Mouse (Mus musculus): ENCODE measurements at regions not wholly inside any gene's neighbourhood (a gene's known extent, or its start where the extent isn't known, plus 50 kb on each side); places are given as distances from the start of the nearest gene placed in this dataset.
"Not testable (repeated sequence)": the region's sequence is repeated elsewhere in the genome, so short reads cannot be mapped to it uniquely, and the experiment has no call there.

DNA sequence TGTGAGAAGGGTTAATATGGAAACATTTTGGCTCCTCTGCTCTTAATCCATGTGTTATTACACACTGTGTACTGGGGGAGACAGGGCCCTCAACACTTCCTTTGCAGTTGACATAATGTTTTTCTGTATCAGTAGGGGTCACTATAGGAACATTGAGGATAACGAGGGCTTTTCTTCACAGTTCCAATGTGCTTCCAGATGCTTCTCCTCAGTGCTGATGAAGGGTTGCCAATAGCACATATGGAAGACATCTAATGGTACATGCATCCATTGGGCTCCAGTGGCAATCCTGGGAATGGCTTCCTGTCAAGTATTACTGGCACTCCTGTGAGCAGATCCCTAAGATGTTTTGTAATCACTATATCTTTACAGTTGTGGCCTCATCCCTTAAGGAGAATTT is 62.1 kb downstream of the Naa11 start:
- peak; percentile 17 for DNase-seq (ENCODE audit: low spot score)

DNA sequence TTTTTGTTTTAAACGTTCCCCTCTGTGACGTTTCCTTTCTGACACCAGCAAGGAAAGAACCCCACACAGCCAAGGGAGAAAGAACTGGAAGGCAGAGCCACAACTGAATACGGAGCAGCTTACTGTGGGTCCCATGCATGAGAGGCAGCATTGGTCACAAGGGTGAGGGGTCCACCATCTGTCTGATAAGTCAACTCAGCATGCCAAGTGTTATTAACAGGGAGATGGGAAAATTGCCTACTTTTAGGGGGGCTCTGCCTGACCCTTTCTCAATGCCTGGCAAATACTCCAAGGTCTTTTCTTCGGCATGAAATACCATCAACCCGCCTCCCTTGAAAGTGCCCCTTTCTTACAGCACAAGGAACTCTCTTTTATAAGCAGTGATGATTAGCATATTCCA is 66.3 kb downstream of the Naa11 start:
- DNase-seq (ENCODE audit: low spot score) = no peak

DNA sequence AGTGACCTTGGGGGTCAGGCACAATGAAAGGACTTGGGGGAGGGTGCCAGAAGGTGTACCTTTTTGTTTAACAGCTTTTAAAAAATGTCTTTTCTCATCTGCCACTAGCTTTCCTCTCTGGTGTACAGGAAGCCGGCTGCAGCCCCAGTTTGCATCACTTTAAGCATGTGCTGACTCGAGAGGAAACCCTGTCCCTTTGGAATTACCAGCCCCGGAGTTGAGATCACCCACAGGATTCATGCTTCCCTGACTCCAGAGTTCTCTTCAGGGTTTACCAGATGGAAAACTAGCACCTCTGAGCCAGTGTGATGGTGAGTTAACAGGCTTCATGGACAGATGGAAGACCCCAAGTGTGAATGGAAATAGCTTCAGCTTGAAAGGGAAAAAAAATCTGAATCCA is 68.3 kb downstream of the Naa11 start:
- no peak for DNase-seq (ENCODE audit: low spot score)

- no peak for DNase-seq (ENCODE audit: low spot score)
Observed at GRCm38 (mm10) chr5:97319816-97320487, 72.2 kb downstream of the Naa11 start.

DNA sequence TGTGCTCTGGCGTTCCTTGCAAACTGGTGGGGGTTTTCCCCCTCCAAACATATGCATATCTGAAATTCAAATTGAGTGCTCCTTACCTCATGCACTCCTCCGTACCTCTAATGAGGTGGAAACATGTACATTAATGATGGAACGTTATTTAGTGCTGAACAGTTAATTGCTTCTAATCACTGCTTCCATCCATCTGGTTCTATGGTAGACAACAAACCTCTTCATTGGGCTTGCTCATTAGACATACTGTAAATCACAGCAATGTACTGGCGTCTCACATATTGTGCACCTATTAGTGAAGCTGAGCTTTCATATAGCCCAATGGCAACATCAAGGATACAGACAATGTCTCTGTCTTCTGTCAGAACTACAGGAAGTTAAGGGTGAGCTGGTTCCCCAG is 85.3 kb downstream of the Naa11 start:
- DNase-seq (ENCODE audit: low spot score) = no peak

DNA sequence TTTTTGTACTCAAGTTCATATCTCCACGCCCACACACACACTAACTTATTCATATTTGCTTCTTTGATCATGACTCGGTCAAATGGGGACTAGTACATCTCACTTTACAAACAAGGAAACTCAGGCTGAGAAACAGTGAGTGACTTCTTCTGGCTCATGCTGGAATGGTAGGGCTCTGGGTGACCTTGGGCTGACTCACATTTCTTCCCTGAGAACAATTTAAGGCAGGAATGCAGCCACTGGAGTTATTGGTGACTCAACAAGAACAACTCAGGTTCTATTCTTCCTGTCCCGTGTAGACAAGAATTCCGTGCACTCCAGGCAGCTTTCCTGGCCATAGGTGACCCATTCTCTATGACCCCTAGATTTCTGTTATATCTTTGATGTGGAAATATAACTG is 87.3 kb downstream of the Naa11 start:
- DNase-seq (ENCODE audit: low spot score) = no peak

DNA sequence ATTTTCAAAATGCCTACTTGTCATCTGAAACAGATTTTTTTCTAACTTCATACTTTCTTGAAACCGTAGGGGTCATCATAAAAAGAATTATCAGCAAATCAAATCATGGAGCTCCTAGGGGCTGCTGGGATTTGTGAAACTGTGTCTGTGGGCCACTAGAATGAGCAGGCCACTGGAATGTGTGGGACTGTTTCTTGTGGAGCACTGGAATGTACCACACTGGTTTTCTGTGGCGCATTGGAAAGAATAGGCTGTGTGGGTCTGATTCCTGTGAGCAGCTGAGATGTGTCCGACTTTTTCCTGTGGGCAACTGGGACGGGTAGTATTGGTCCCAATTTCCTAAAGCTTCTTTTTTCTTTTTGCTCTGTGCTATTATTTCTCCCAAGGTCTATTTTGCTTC is 90.6 kb downstream of the Naa11 start:
- no peak for DNase-seq (ENCODE audit: low spot score)

DNA sequence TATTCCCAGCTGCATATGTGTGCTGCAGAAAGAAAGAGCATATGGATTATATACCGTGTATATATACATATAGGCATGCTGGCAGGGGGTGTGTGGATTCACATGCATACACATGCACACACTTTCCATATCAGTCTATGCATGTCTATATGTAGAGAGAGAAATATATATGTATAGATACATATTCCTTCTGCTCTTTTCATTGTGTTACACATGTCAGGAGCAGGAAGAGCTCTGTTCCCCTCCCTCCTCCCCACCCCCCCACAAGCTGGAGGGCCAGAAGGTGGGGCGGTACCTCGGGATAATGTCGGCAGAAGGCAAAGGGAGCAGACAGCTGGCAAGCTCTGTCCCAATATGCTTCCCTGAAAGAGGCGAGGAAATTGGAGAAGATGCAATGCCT is 91.3 kb downstream of the Naa11 start:
- DNase-seq (ENCODE audit: low spot score) = no peak

DNA sequence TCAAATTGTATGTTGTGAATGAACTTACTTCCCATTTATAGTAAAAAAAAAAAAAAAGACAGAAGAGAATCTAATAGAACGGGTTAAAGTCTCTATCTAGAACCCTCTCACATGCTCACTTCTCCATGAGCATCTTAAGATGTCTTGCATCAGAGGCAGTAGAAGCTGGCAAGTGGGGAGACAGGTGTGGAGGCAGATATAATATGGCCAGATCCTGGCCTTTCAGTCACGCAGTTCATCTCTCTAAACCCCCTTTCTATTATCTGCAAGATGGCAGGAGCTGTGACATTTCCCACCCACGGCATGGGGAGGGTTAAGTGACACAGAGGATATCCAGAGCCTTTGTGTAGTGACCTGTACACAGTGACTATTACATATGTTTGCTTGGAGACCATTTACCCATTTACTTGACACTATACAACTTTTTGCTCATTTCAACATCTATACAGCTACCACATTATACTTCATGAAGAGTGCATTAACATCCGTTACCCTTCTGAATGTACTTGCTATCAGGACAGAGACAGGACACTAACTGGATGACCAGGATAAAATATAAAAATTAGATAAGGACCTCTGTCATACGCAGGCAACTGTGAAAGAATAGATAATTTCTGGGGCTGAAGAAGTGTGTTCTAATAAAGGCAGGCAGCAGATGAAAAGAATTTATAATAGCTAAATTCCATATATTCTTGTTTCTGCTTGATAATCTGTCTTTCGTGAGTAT is 91.9 kb downstream of the Naa11 start:
- DNase-seq (ENCODE audit: low spot score) = no peak

- DNase-seq (ENCODE audit: low spot score) = no peak
Observed at GRCm38 (mm10) chr5:97299631-97300030, 92.5 kb downstream of the Naa11 start.

- DNase-seq (ENCODE audit: low spot score) = no peak
Observed at GRCm38 (mm10) chr5:97296213-97296612, 96.0 kb downstream of the Naa11 start.

GRCm38 (mm10) chr5:97290166-97290681 is 102.0 kb downstream of the Naa11 start:
- DNase-seq (ENCODE audit: low spot score) = no peak

DNA sequence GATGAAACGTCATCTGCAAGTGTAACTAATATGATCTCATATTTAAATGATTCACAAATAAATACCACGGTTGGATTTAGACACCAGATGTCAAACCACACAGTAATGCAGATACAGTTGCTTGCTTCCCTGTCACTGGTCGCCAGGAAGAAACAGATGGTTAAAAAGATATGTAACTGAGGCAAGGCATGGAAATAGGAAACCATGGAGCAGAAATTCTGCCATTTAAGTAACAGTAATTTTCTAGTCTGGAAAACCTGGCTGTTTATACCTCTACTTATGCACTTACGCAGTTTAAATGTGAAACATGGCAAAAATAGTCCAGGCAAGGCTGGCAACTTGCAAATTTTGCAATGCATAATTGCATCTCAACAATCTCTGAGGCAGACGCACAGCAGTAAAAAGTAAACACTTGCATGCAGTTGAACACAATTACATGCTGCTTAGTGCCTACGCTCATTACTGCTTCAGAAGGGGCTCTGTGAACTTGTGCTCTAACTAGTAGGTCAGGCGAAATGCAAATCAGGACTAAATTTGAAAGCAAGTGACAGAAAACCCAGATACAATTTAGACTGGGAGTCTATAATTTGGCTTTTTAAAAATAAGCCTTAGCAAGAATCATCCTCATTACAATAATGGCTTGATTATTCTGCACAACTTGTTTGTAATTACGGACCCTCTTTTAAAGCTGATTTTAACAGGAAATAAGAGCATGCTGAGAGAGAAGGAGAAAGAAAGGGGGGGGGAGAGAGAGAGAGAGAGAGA is 102.6 kb downstream of the Naa11 start:
- no peak for DNase-seq (ENCODE audit: low spot score)

GRCm38 (mm10) chr5:97279455-97279854 is 112.7 kb downstream of the Naa11 start:
- no peak for DNase-seq (ENCODE audit: low spot score)

- DNase-seq (ENCODE audit: low spot score) = no peak
Observed at GRCm38 (mm10) chr5:97277795-97278572, 114.2 kb downstream of the Naa11 start.

- peak; percentile 0 for DNase-seq (ENCODE audit: low spot score)
Observed at GRCm38 (mm10) chr5:97276724-97277123, 115.5 kb downstream of the Naa11 start.

GRCm38 (mm10) chr5:97264666-97265065 is 127.5 kb downstream of the Naa11 start:
- not testable (repeated sequence) for DNase-seq (ENCODE audit: low spot score)

DNA sequence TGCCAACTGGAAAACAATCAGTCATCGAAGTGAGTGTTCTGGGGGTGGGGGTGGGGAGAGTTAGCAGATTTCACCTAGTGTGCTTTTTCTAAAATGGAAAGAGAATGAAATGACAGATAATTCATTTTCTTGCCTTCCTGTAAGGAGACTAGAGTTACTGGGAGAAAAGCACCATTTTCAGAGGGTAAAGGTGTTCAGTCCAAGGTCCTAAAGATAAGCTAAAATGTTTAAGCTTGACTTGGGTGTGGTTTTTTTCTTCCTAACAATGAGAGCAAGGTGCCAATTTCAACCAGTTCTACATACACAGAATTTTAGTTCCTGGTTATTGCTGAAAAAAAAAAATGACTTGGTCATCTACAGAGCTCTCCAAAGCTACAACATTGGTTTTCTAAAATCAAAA is 135.1 kb downstream of the Naa11 start:
- DNase-seq (ENCODE audit: low spot score) = no peak

GRCm38 (mm10) chr5:97256445-97257060 is 135.6 kb downstream of the Naa11 start:
- no peak for DNase-seq (ENCODE audit: low spot score)

GRCm38 (mm10) chr5:97236930-97237329 is 125.5 kb upstream of the Paqr3 start:
- no peak for DNase-seq (ENCODE audit: low spot score)

DNA sequence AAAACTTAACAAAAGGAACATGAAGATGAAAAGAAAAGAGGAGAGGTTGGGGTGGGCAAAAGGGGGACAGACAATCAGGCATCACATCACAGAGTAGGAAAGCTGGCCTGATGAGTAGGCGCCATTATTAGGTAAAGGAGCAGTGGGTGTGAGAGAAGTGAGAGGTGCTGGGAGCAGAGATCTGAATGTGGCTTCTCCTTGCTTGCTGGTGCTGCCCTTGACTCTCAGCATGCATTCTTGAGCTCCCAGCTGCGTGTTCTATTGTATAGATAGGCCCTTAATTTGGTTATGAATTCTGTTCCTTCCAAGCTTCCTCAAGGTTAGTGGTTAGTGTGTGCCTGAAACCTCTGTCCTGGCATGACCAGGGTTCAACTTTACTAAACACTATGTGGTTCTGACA is 115.0 kb upstream of the Paqr3 start:
- DNase-seq (ENCODE audit: low spot score) = no peak
